Mouse (Mus musculus): ENCODE data around the gene Rhoj. TPM values are rescaled to one million over a fixed set of nuclear protein-coding genes. Genes with fewer than 3 reads are reported as not detected.

Gene Rhoj
- polyA plus RNA-seq, 1 experiment, result 0.08 TPM

- no peaks in the 10 kb centered on the region for H3K27me3 ChIP-seq (ENCODE audit: control insufficient read depth)
- no peak for TF ChIP-seq GATA1 (IDR thresholded peaks at IDR 0.05; ENCODE audit: low read length)
- TF ChIP-seq TAL1 (IDR thresholded peaks at IDR 0.05; ENCODE audit: low read length), result no peak
- no peak overlapping the region for H3K4me3 ChIP-seq (replicated peaks)
- no peaks in the 10 kb centered on the region for H3K9me3 ChIP-seq (ENCODE audit: control insufficient read depth, low read length)
- H3K36me3 ChIP-seq (ENCODE audit: control insufficient read depth), result peaks cover 10% of the 10 kb centered on the region
- no peaks in the 10 kb centered on the region for H3K4me1 ChIP-seq (ENCODE audit: control insufficient read depth)
Measured at GRCm38 (mm10) chr12:75446245-75446644, 138.1 kb downstream of the Rhoj start.

- Histone ChIP-seq H3K4me3 (replicated peaks) (no peak overlapping the region), H3K4me1 (ENCODE audit: control insufficient read depth) (no peaks in the 10 kb centered on the region), H3K27me3 (ENCODE audit: control insufficient read depth) (no peaks in the 10 kb centered on the region), H3K36me3 (ENCODE audit: control insufficient read depth) (peaks cover 36% of the 10 kb centered on the region), H3K9me3 (ENCODE audit: control insufficient read depth, low read length) (no peaks in the 10 kb centered on the region)
- TF ChIP-seq GATA1 (IDR thresholded peaks at IDR 0.05; ENCODE audit: low read length) (no peak), TAL1 (IDR thresholded peaks at IDR 0.05; ENCODE audit: low read length) (no peak)
Measured at GRCm38 (mm10) chr12:75448921-75449320, 140.8 kb downstream of the Rhoj start.

GRCm38 (mm10) chr12:75449475-75449966 lies 141.4 kb downstream of the Rhoj start:
- Histone ChIP-seq H3K36me3 (ENCODE audit: control insufficient read depth) (peaks cover 38% of the 10 kb centered on the region), H3K27me3 (ENCODE audit: control insufficient read depth) (no peaks in the 10 kb centered on the region), H3K4me1 (ENCODE audit: control insufficient read depth) (no peaks in the 10 kb centered on the region), H3K9me3 (ENCODE audit: control insufficient read depth, low read length) (no peaks in the 10 kb centered on the region), H3K4me3 (replicated peaks) (no peak overlapping the region)
- TF ChIP-seq GATA1 (IDR thresholded peaks at IDR 0.05; ENCODE audit: low read length) (no peak), TAL1 (IDR thresholded peaks at IDR 0.05; ENCODE audit: low read length) (no peak)

DNA sequence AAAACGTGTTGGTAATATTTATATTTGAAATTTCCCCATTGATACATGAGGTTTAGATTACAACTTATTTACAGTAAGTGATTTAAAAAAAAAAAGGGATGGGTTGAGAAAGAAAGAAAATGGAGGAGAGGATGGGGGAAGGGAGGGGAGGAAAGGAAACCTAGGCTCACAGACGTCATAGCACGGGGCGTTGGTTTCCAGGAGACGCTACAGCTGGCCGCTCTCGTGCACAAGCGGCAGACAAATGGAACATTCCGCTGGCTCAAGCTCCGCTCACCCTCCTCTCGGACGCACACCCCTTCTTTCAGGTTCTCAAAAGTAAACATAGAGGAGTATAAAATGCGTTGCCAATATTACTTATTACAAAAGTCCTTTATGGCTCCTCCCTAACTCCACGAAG lies 141.9 kb downstream of the Rhoj start:
- no peaks in the 10 kb centered on the region for H3K9me3 ChIP-seq (ENCODE audit: control insufficient read depth, low read length)
- no peaks in the 10 kb centered on the region for H3K27me3 ChIP-seq (ENCODE audit: control insufficient read depth)
- H3K36me3 ChIP-seq (ENCODE audit: control insufficient read depth), result peaks cover 38% of the 10 kb centered on the region
- TF ChIP-seq GATA1 (IDR thresholded peaks at IDR 0.05; ENCODE audit: low read length) (no peak), TAL1 (IDR thresholded peaks at IDR 0.05; ENCODE audit: low read length) (no peak)
- no peak overlapping the region for H3K4me3 ChIP-seq (replicated peaks)
- no peaks in the 10 kb centered on the region for H3K4me1 ChIP-seq (ENCODE audit: control insufficient read depth)

- H3K4me3 ChIP-seq (replicated peaks), result no peak overlapping the region
- H3K4me1 ChIP-seq (ENCODE audit: control insufficient read depth), result no peaks in the 10 kb centered on the region
- no peaks in the 10 kb centered on the region for H3K27me3 ChIP-seq (ENCODE audit: control insufficient read depth)
- H3K9me3 ChIP-seq (ENCODE audit: control insufficient read depth, low read length), result no peaks in the 10 kb centered on the region
- TF ChIP-seq GATA1 (IDR thresholded peaks at IDR 0.05; ENCODE audit: low read length) (no peak), TAL1 (IDR thresholded peaks at IDR 0.05; ENCODE audit: low read length) (no peak)
- H3K36me3 ChIP-seq (ENCODE audit: control insufficient read depth), result peaks cover 38% of the 10 kb centered on the region
Measured at GRCm38 (mm10) chr12:75450592-75450991, 142.5 kb downstream of the Rhoj start.

Other genes with a start within 250 kb of the Rhoj start
- gene Kcnh5, start 131.0 kb upstream of the Rhoj start, polyA plus RNA-seq (2012), result not detected in 2 replicates
- not detected in 2 replicates for gene Gphb5, start 108.5 kb downstream of the Rhoj start, polyA plus RNA-seq (2012)

Data from erythroblast, embryonic 14.5 days (primary cell).